Mouse (Mus musculus) subcutaneous adipose tissue, adult 2 months (tissue): ENCODE data around the gene BB287469. TPM values are rescaled to one million over a fixed set of nuclear protein-coding genes. Genes with fewer than 3 reads are reported as not detected.

ENCODE experiments used
- polyA plus RNA-seq: library from polyadenylated mRNA; depleted of rRNA; stranded (reverse); fragments of >200 nt; gene quantifications from 2 replicates; pipeline ENCODE4 v1.2.3, GENCODE M21; 2012; ENCODE audit warnings: low replicate concordance; rRNA removed

The BB287469 gene
- not detected in 2 replicates for polyA plus RNA-seq

DNA sequence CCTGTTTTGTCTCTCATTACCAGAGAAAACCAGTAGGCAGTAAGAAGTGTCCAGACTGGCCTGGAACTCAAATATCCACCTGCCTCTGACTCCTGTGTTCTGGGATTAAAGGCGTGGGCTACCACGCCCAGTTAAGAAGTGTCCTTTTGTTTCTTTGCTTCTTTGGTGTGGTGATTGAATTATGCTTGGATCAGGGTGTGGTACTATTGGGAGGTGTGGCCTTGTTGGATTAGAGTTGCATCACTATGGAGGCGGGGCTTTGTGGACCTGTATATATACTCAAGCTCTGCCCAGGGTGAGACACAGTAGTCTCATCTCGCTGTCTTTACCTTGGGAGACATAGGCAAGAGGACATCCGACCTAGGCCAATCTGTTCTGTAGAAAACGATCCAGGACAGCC is at the start of gene BB287469:
TSS of gene BB287469 (plus strand) at position 301 of the 400 bp plus-strand sequence.

GRCm38 (mm10) chr12:87775655-87776054 is 40.7 kb upstream of the BB287469 start, which contains the start of gene Gm21319:
Gene Gm21319, minus strand, starts transcription at chr12:87775755.

DNA sequence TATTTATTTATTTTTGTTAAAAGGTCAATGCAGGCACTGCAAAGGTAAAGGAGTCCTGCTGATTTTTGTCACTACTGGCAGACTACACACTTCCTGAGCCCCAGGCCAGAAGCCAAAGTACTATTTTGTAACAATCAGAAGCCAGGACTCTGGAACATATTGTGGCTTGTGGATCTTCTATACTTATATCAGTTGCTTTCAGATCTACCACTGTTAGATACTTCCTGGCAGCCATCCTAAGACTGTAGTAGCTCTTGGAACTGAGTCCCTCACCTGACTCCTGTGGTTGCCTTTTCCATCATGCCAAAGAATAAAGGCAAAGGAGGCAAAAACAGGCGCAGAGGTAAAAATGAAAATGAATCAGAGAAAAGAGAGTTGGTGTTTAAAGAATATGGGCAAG is 21.2 kb upstream of the BB287469 start, which contains the start of gene Gm21936:
TSS of gene Gm21936 (plus strand) at position 301 of the 400 bp plus-strand sequence.

GRCm38 (mm10) chr12:87842239-87842638 is 25.9 kb downstream of the BB287469 start, which contains the start of gene Gm2001:
Gene Gm2001, minus strand, starts transcription at chr12:87842339.

Other genes starting within 250 kb of the BB287469 start
- gene Oog1, start 213.9 kb upstream of the BB287469 start, polyA plus RNA-seq: 0.12 TPM in 1 of 2 replicates, not detected in the other
- gene Gm4027, start 197.7 kb upstream of the BB287469 start, polyA plus RNA-seq: not detected in 2 replicates
- not detected in 2 replicates for gene Gm16381, start 172.0 kb upstream of the BB287469 start, polyA plus RNA-seq
- gene Gm21319, start 40.8 kb upstream of the BB287469 start, polyA plus RNA-seq: not detected in 2 replicates
- gene Gm21936, start 21.1 kb upstream of the BB287469 start, polyA plus RNA-seq: not detected in 2 replicates
- not detected in 2 replicates for gene Gm2001, start 25.8 kb downstream of the BB287469 start, polyA plus RNA-seq
- not detected in 2 replicates for gene Gm2016, start 57.5 kb downstream of the BB287469 start, polyA plus RNA-seq
- not detected in 2 replicates for gene Gm2022, start 78.8 kb downstream of the BB287469 start, polyA plus RNA-seq
- not detected in 2 replicates for gene Gm2035, start 103.3 kb downstream of the BB287469 start, polyA plus RNA-seq
- not detected in 2 replicates for gene Gm2042, start 137.5 kb downstream of the BB287469 start, polyA plus RNA-seq
- not detected in 2 replicates for gene Gm2075, start 195.3 kb downstream of the BB287469 start, polyA plus RNA-seq
- not detected in 2 replicates for gene Gm6803, start 202.2 kb downstream of the BB287469 start, polyA plus RNA-seq
- not detected in 2 replicates for gene Gm2056, start 210.4 kb downstream of the BB287469 start, polyA plus RNA-seq